Mouse (Mus musculus): ENCODE data around the gene Dync1i1. TPM values are rescaled to one million over a fixed set of nuclear protein-coding genes. Genes with fewer than 3 reads are reported as not detected.

The Dync1i1 gene
- polyA plus RNA-seq, 1 experiment from 2014 or later = 17.1 TPM

- Histone ChIP-seq H3K9me3 (replicated peaks) (no peaks in the 10 kb centered on the region), H3K4me3 (no peak overlapping the region), H3K27me3 (no peaks in the 10 kb centered on the region), H3K27ac (no peak overlapping the region), H3K36me3 (ENCODE audit: poor library complexity, severe bottlenecking) (no peaks in the 10 kb centered on the region), H3K4me1 (no peaks in the 10 kb centered on the region), H3K4me2 (no peak overlapping the region), H3K9ac (no peak overlapping the region)
- 89% methylated on average over 6 of the region's 6 CpGs for WGBS
- ATAC-seq = no peak
Measured at GRCm38 (mm10) chr6:5781752-5782151, 56.3 kb downstream of the Dync1i1 start.

GRCm38 (mm10) chr6:5783830-5784229, 58.4 kb downstream of the Dync1i1 start:
- no peaks in the 10 kb centered on the region for H3K36me3 ChIP-seq (ENCODE audit: poor library complexity, severe bottlenecking)
- WGBS = 94% methylated on average over 14 of the region's 14 CpGs
- no peak overlapping the region for H3K4me2 ChIP-seq
- H3K4me3 ChIP-seq = no peak overlapping the region
- no peaks in the 10 kb centered on the region for H3K27me3 ChIP-seq
- no peaks in the 10 kb centered on the region for H3K4me1 ChIP-seq
- no peak for ATAC-seq
- no peak overlapping the region for H3K9ac ChIP-seq
- H3K27ac ChIP-seq = no peak overlapping the region
- no peaks in the 10 kb centered on the region for H3K9me3 ChIP-seq (replicated peaks)

GRCm38 (mm10) chr6:5790607-5791006, 65.2 kb downstream of the Dync1i1 start:
- no peak overlapping the region for H3K27ac ChIP-seq
- H3K9me3 ChIP-seq (replicated peaks) = no peaks in the 10 kb centered on the region
- H3K9ac ChIP-seq = no peak overlapping the region
- WGBS = 44% methylated on average over 7 of the region's 7 CpGs
- no peaks in the 10 kb centered on the region for H3K36me3 ChIP-seq (ENCODE audit: poor library complexity, severe bottlenecking)
- ATAC-seq = no peak
- H3K4me2 ChIP-seq = no peak overlapping the region
- no peaks in the 10 kb centered on the region for H3K27me3 ChIP-seq
- no peaks in the 10 kb centered on the region for H3K4me1 ChIP-seq
- H3K4me3 ChIP-seq = no peak overlapping the region

- H3K27ac ChIP-seq = no peak overlapping the region
- no peaks in the 10 kb centered on the region for H3K27me3 ChIP-seq
- no peak overlapping the region for H3K4me2 ChIP-seq
- H3K4me1 ChIP-seq = no peaks in the 10 kb centered on the region
- ATAC-seq = no peak
- 72% methylated on average over 5 of the region's 5 CpGs for WGBS
- H3K4me3 ChIP-seq = no peak overlapping the region
- H3K36me3 ChIP-seq (ENCODE audit: poor library complexity, severe bottlenecking) = no peaks in the 10 kb centered on the region
- no peaks in the 10 kb centered on the region for H3K9me3 ChIP-seq (replicated peaks)
- H3K9ac ChIP-seq = no peak overlapping the region
Measured at GRCm38 (mm10) chr6:5794106-5794753, 68.8 kb downstream of the Dync1i1 start.

- H3K4me3 ChIP-seq = no peak overlapping the region
- H3K9me3 ChIP-seq (replicated peaks) = no peaks in the 10 kb centered on the region
- no peak overlapping the region for H3K9ac ChIP-seq
- no peaks in the 10 kb centered on the region for H3K36me3 ChIP-seq (ENCODE audit: poor library complexity, severe bottlenecking)
- H3K27ac ChIP-seq = no peak overlapping the region
- ATAC-seq = no peak
- H3K4me2 ChIP-seq = no peak overlapping the region
- WGBS = 84% methylated on average over 2 of the region's 2 CpGs
- no peaks in the 10 kb centered on the region for H3K4me1 ChIP-seq
- no peaks in the 10 kb centered on the region for H3K27me3 ChIP-seq
Measured at GRCm38 (mm10) chr6:5795314-5795713, 69.9 kb downstream of the Dync1i1 start.

- ATAC-seq = peak; percentile 85
- Histone ChIP-seq H3K27me3 (no peaks in the 10 kb centered on the region), H3K27ac (no peak overlapping the region), H3K4me2 (no peak overlapping the region), H3K4me3 (no peak overlapping the region), H3K36me3 (ENCODE audit: poor library complexity, severe bottlenecking) (no peaks in the 10 kb centered on the region), H3K4me1 (no peaks in the 10 kb centered on the region), H3K9me3 (replicated peaks) (no peaks in the 10 kb centered on the region), H3K9ac (no peak overlapping the region)
- WGBS = 52% methylated on average over 6 of the region's 6 CpGs
Measured at GRCm38 (mm10) chr6:5802124-5802839, 76.8 kb downstream of the Dync1i1 start.

GRCm38 (mm10) chr6:5802840-5803491, 77.5 kb downstream of the Dync1i1 start:
- Histone ChIP-seq H3K4me1 (no peaks in the 10 kb centered on the region), H3K9me3 (replicated peaks) (no peaks in the 10 kb centered on the region), H3K27ac (no peak overlapping the region), H3K36me3 (ENCODE audit: poor library complexity, severe bottlenecking) (no peaks in the 10 kb centered on the region), H3K27me3 (no peaks in the 10 kb centered on the region), H3K9ac (no peak overlapping the region), H3K4me2 (no peak overlapping the region), H3K4me3 (no peak overlapping the region)
- WGBS = 60% methylated on average over 11 of the region's 11 CpGs
- ATAC-seq = no peak; the same call in 1 of the 2 replicates

GRCm38 (mm10) chr6:5808008-5808421, 82.6 kb downstream of the Dync1i1 start:
- whole genome bisulfite sequencing = 86% methylated on average over 3 of the region's 3 CpGs
- no peaks in the 10 kb centered on the region for H3K27me3 ChIP-seq
- no peak overlapping the region for H3K27ac ChIP-seq
- H3K9me3 ChIP-seq (replicated peaks) = no peaks in the 10 kb centered on the region
- no peaks in the 10 kb centered on the region for H3K4me1 ChIP-seq
- H3K4me2 ChIP-seq = no peak overlapping the region
- H3K36me3 ChIP-seq (ENCODE audit: poor library complexity, severe bottlenecking) = no peaks in the 10 kb centered on the region
- H3K4me3 ChIP-seq = no peak overlapping the region
- no peak overlapping the region for H3K9ac ChIP-seq
- no peak for ATAC-seq

GRCm38 (mm10) chr6:5812076-5812475, 86.6 kb downstream of the Dync1i1 start:
- H3K4me3 ChIP-seq = no peak overlapping the region
- no peak overlapping the region for H3K9ac ChIP-seq
- ATAC-seq = no peak
- no peak overlapping the region for H3K27ac ChIP-seq
- no peaks in the 10 kb centered on the region for H3K36me3 ChIP-seq (ENCODE audit: poor library complexity, severe bottlenecking)
- no peaks in the 10 kb centered on the region for H3K4me1 ChIP-seq
- 61% methylated on average over 1 of the region's 1 CpGs for WGBS
- no peak overlapping the region for H3K4me2 ChIP-seq
- H3K9me3 ChIP-seq (replicated peaks) = no peaks in the 10 kb centered on the region
- no peaks in the 10 kb centered on the region for H3K27me3 ChIP-seq

- Histone ChIP-seq H3K27ac (no peak overlapping the region), H3K4me3 (no peak overlapping the region), H3K9ac (no peak overlapping the region), H3K36me3 (ENCODE audit: poor library complexity, severe bottlenecking) (no peaks in the 10 kb centered on the region), H3K9me3 (replicated peaks) (no peaks in the 10 kb centered on the region), H3K27me3 (no peaks in the 10 kb centered on the region), H3K4me1 (no peaks in the 10 kb centered on the region), H3K4me2 (no peak overlapping the region)
- WGBS = 88% methylated on average over 3 of the region's 3 CpGs
- ATAC-seq = no peak
Measured at GRCm38 (mm10) chr6:5819674-5820073, 94.2 kb downstream of the Dync1i1 start.

- H3K27ac ChIP-seq = no peak overlapping the region
- no peaks in the 10 kb centered on the region for H3K27me3 ChIP-seq
- H3K9ac ChIP-seq = no peak overlapping the region
- H3K4me1 ChIP-seq = peaks cover 5% of the 10 kb centered on the region; the same call in 1 of the 2 replicates
- no peak overlapping the region for H3K4me2 ChIP-seq
- H3K4me3 ChIP-seq = no peak overlapping the region
- no peak for ATAC-seq
- WGBS = 94% methylated on average over 3 of the region's 3 CpGs
- no peaks in the 10 kb centered on the region for H3K36me3 ChIP-seq (ENCODE audit: poor library complexity, severe bottlenecking)
- H3K9me3 ChIP-seq (replicated peaks) = no peaks in the 10 kb centered on the region
Measured at GRCm38 (mm10) chr6:5825461-5825860, 100.0 kb downstream of the Dync1i1 start.

GRCm38 (mm10) chr6:5827064-5827463, 101.6 kb downstream of the Dync1i1 start:
- Histone ChIP-seq H3K4me2 (no peak overlapping the region), H3K9ac (no peak overlapping the region), H3K4me1 (peaks cover 5% of the 10 kb centered on the region; the same call in 1 of the 2 replicates), H3K9me3 (replicated peaks) (no peaks in the 10 kb centered on the region), H3K4me3 (no peak overlapping the region), H3K27me3 (no peaks in the 10 kb centered on the region), H3K27ac (no peak overlapping the region), H3K36me3 (ENCODE audit: poor library complexity, severe bottlenecking) (no peaks in the 10 kb centered on the region)
- ATAC-seq = no peak
- 64% methylated on average over 4 of the region's 4 CpGs for WGBS
